Mouse (Mus musculus) heart, adult 11 months (tissue): ENCODE data around the gene Gm28363.
"Not testable (repeated sequence)": the region's sequence is repeated elsewhere in the genome, so short reads cannot be mapped to it uniquely, and the experiment has no call there.

Source experiments
- DNase-seq: peaks from one replicate; pipeline ENCODE4 v3.0.0; 2022

Gene Gm28363

GRCm38 (mm10) chr1:117696831-117697230, at the start of gene Gm28363:
Gene Gm28363 (plus strand): TSS chr1:117697131.
- DNase-seq: not testable (repeated sequence)

DNA sequence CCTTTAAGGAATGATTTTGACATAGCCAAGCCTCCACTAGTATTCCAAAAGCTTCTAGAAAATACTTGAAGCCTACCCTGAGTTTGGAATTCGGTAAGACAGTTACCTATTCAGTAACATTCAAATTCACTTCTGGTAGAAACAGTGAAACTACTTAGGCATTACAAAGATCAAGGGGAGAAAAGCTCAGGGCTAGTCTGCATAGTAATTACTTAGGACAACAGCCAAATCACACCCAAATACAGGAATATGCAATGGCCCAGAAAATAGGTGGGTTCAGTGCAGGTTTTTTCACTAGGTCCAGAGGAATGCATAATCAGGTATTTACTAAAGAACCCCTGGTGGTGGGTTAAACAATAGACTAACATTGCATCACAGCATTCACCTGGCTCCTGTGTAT, 46.7 kb upstream of the Gm28363 start:
- DNase-seq: not testable (repeated sequence)
